Mouse (Mus musculus) heart, postnatal 0 days (tissue): ENCODE data around the gene Zscan2. TPM values are rescaled to one million over a fixed set of nuclear protein-coding genes. Genes with fewer than 3 reads are reported as not detected.

Source experiments
- ATAC-seq: fragments of 200-750 bp; cut with Nextera tagmentation; 2 replicates; pipeline ENCODE4 v1.8.0; 2017; ENCODE audit warnings: low read depth, moderate number of reproducible peaks, moderate library complexity; ENCODE audit not compliant: insufficient read depth
- DNase-seq: peaks from one replicate; pipeline ENCODE4 v3.0.0-alpha.2; 2016; ENCODE audit warnings: low spot score
- H3K27ac ChIP-seq: fragments of 300-500 bp; sonication (generic); 2 replicates; pipeline ENCODE4 v1.5.1; 2014; ENCODE audit warnings: low read depth, mild to moderate bottlenecking
- H3K27me3 ChIP-seq: fragments of 300-500 bp; sonication (generic); 2 replicates; pipeline ENCODE4 v1.6.1; 2014; ENCODE audit warnings: low read length, mixed read lengths; ENCODE audit not compliant: control insufficient read depth, insufficient read depth
- H3K36me3 ChIP-seq: fragments of 300-500 bp; sonication (generic); replicated peaks from 2 replicates; pipeline ENCODE4 v1.6.1; 2014; ENCODE audit warnings: low read length, mixed read lengths; ENCODE audit not compliant: control insufficient read depth, insufficient read depth
- H3K4me1 ChIP-seq: fragments of 300-500 bp; sonication (generic); 2 replicates; pipeline ENCODE4 v1.6.1; 2014; ENCODE audit warnings: antibody characterized with exemption; ENCODE audit not compliant: control insufficient read depth, insufficient read depth
- H3K4me2 ChIP-seq: fragments of 300-500 bp; sonication (generic); 2 replicates; pipeline ENCODE4 v1.6.1; 2014; ENCODE audit warnings: low read depth, mild to moderate bottlenecking, low read length, moderate library complexity
- H3K4me3 ChIP-seq: fragments of 300-500 bp; sonication (generic); 2 replicates; pipeline ENCODE4 v1.5.1; 2014; ENCODE audit warnings: low read depth, low read length
- H3K9ac ChIP-seq: fragments of 300-500 bp; sonication (generic); replicated peaks from 2 replicates; pipeline ENCODE4 v1.6.1; 2014; ENCODE audit warnings: low read depth, low read length, mixed read lengths
- H3K9me3 ChIP-seq: fragments of 300-500 bp; sonication (generic); replicated peaks from 2 replicates; pipeline ENCODE4 v1.6.1; 2016; ENCODE audit warnings: low read length; ENCODE audit not compliant: control insufficient read depth
- CTCF ChIP-seq: IDR thresholded peaks from 2 replicates; pipeline ENCODE4 v1.5.1; 2016; ENCODE audit warnings: antibody characterized with exemption, control low read depth, low read depth
- EP300 ChIP-seq: IDR thresholded peaks from 2 replicates; pipeline ENCODE4 v1.6.1; 2016; ENCODE audit warnings: antibody characterized with exemption, low read depth
- WGBS: fragments of 180-500 bp; shearing (Covaris S2); extraction: QIAGEN DNeasy Blood & Tissue Kit; methylation state at CpG from one replicate; pipeline ENCODE4 v1.1.7; 2014; 5-methylcytosine and 5-hydroxymethylcytosine counted together
- polyA plus RNA-seq: library from polyadenylated mRNA; unstranded; fragments of >200 nt; fragmentation: Nextera tagmentation; extraction: Ambion mirVana; gene quantifications from 2 replicates; pipeline ENCODE4 v1.2.1, GENCODE M21; 2015
- total RNA-seq: library from RNA; depleted of rRNA; stranded (reverse); fragments of >200 nt; gene quantifications from 2 replicates; pipeline ENCODE4 v1.2.3, GENCODE M21; 2014; ENCODE audit warnings: low replicate concordance

Gene Zscan2
- total and polyA plus RNA-seq, 2 experiments from 2014 or later, result 1.3 to 3.7 TPM

DNA sequence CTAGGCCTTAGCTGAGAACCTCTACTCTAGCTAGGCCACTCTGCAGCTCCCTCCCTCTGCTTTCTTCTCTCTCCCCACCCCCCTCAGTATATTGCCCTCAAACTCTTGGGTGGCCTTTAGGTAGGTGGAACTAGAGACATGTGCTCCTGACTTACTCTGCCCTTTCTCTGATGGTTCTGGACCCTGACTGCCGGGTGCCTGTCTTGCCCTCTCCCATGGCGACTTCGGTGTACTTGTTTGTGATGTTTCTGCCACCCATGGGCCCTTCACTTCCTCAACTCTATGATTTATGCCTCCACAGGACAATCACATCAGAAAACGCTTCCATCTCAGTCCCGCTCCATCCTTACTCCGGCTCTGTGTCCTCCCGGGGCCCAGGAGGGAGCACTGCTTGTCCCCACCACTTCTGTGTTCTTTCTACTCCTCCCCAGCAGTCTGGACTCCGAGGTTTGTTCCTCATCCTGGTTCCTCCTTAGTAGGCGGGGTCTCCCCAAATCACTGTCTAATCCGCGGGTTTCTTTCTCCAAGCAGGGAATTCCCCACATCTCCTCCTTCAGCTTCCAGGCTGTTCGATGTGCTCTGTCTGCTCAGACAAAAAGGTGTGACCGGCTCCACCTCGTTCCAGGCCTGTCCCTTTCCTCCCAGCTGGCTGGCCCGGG lies 15.0 kb upstream of the Zscan2 start:
- 70% methylated on average over 15 of the region's 15 CpGs for WGBS
- DNase-seq, result no peak
- peaks cover 3% of the 10 kb centered on the region; the same call in 1 of the 2 replicates for H3K4me1 ChIP-seq
- no peak overlapping the region for H3K4me3 ChIP-seq
- no peaks in the 10 kb centered on the region for H3K9me3 ChIP-seq
- H3K36me3 ChIP-seq, result no peaks in the 10 kb centered on the region
- TF ChIP-seq CTCF, result no peak
- no peak for TF ChIP-seq EP300
- no peaks in the 10 kb centered on the region for H3K27me3 ChIP-seq
- no peak overlapping the region for H3K4me2 ChIP-seq
- H3K27ac ChIP-seq, result no peak overlapping the region
- no peak overlapping the region for H3K9ac ChIP-seq
- ATAC-seq, result no peak

DNA sequence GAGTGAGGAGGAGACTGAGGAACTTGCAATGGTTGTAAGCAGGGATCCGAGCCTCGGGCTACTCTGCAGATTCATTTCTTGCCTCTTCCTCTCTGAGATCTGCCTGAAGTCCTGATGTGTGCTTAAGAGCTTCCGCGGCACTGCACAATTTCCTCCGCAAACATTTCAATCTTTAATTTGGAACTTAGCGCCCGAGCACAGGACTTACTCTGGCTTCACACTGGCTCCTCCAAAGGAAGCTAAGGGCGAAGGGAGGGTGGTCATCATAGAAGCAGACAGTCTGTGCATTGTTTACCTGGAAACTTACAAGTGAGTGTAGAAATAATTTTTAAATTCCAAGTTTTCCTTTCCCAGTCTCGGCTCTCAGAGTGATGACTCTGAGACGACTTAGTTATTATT lies 14.4 kb upstream of the Zscan2 start:
- Histone ChIP-seq H3K27me3 (no peaks in the 10 kb centered on the region), H3K4me1 (peaks cover 3% of the 10 kb centered on the region; the same call in 1 of the 2 replicates), H3K9ac (no peak overlapping the region), H3K4me3 (no peak overlapping the region), H3K9me3 (no peaks in the 10 kb centered on the region), H3K36me3 (no peaks in the 10 kb centered on the region), H3K27ac (no peak overlapping the region), H3K4me2 (no peak overlapping the region)
- DNase-seq (no peak), ATAC-seq (no peak)
- WGBS, result 86% methylated on average over 10 of the region's 10 CpGs
- no peak for TF ChIP-seq CTCF
- no peak for TF ChIP-seq EP300

GRCm38 (mm10) chr7:80846709-80847108 lies 14.0 kb upstream of the Zscan2 start:
- H3K4me1 ChIP-seq, result peaks cover 3% of the 10 kb centered on the region; the same call in 1 of the 2 replicates
- DNase-seq (no peak), ATAC-seq (no peak)
- 84% methylated on average over 5 of the region's 5 CpGs for WGBS
- no peak overlapping the region for H3K9ac ChIP-seq
- H3K27me3 ChIP-seq, result no peaks in the 10 kb centered on the region
- H3K27ac ChIP-seq, result no peak overlapping the region
- no peaks in the 10 kb centered on the region for H3K9me3 ChIP-seq
- no peak overlapping the region for H3K4me3 ChIP-seq
- H3K4me2 ChIP-seq, result no peak overlapping the region
- TF ChIP-seq CTCF, result no peak
- TF ChIP-seq EP300, result no peak
- H3K36me3 ChIP-seq, result no peaks in the 10 kb centered on the region

DNA sequence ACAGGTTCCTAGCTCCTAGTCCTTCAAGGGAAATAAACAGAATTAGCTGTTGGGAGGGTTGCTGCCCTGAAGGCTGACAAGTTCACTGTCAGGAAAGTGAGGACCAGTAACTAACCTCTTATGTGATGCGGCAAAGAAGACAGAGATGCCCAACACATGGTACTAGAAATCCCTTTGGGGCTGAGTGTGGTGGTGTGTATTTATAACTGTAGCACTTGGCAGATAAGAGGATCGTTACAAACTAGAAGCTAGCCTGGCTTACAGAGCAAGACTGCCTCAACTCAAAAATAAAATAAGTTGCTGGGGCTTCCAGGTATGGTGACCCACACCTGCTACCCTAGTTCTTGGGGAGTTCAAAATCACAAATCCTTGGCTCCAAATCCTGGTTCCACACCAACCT lies 11.5 kb upstream of the Zscan2 start:
- Histone ChIP-seq H3K4me2 (peak overlapping the region; percentile 30), H3K27ac (peak overlapping the region; percentile 67), H3K9me3 (no peaks in the 10 kb centered on the region), H3K4me3 (0 out of 2 replicates have a peak overlapping the region, but pooled peaks have one; percentile 9), H3K27me3 (no peaks in the 10 kb centered on the region), H3K9ac (peak overlapping the region; percentile 18; the same call in 1 of the 2 replicates), H3K36me3 (no peaks in the 10 kb centered on the region), H3K4me1 (peaks cover 3% of the 10 kb centered on the region; the same call in 1 of the 2 replicates)
- ATAC-seq (peak; percentile 69), DNase-seq (peak; percentile 37)
- no peak for TF ChIP-seq CTCF
- TF ChIP-seq EP300, result no peak
- WGBS, result 15% methylated on average over 2 of the region's 2 CpGs

GRCm38 (mm10) chr7:80849710-80850109 lies 11.0 kb upstream of the Zscan2 start:
- Histone ChIP-seq H3K9me3 (no peaks in the 10 kb centered on the region), H3K9ac (peak overlapping the region; percentile 18; the same call in 1 of the 2 replicates), H3K4me2 (peak overlapping the region; percentile 30), H3K4me3 (0 out of 2 replicates have a peak overlapping the region, but pooled peaks have one; percentile 9), H3K36me3 (no peaks in the 10 kb centered on the region), H3K27me3 (no peaks in the 10 kb centered on the region), H3K27ac (peak overlapping the region; percentile 67), H3K4me1 (peaks cover 3% of the 10 kb centered on the region; the same call in 1 of the 2 replicates)
- 10% methylated on average over 4 of the region's 4 CpGs for whole genome bisulfite sequencing
- peak; percentile 90 for DNase-seq
- peak; percentile 88 for ATAC-seq
- TF ChIP-seq CTCF (peak; percentile 96), EP300 (peak; percentile 49; the same call in 1 of the 2 replicates)
